Mouse (Mus musculus) myocyte (in vitro differentiated cells): ENCODE results near the gene Cmtm1.

Experiments
- POLR2A ChIP-seq: IDR thresholded peaks from one replicate; pipeline ENCODE4 v1.6.1; 2011; ENCODE audit warnings: low read depth, mild to moderate bottlenecking, control low read depth, moderate library complexity; ENCODE audit not compliant: insufficient read length
- POLR2AphosphoS2 ChIP-seq: IDR thresholded peaks from one replicate; pipeline ENCODE4 v1.6.1; 2011; ENCODE audit warnings: low read depth, control low read depth; ENCODE audit not compliant: insufficient read length
- USF1 ChIP-seq: IDR thresholded peaks from one replicate; pipeline ENCODE4 v1.6.1; 2011; ENCODE audit warnings: low read depth, mild to moderate bottlenecking, control low read depth, moderate library complexity

DNA sequence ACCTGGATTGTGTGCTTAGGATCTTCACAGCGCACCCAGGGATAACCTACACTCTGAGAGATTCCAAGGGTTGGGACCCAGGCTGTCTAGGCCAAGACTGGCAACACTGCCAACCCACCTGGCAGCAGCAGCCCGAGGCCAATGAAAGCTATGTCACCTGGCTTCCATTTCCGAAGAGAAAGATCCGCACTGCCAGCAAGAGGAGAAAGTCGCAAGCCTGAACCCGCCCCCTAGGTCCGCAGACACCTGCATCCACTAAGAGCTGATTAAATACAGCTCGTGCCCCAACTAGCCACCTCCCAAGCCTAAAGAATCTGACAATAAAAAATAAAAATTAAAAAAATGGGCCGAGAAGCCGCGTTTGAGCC, 62.1 kb downstream of the Cmtm1 start:
- TF ChIP-seq POLR2A (no peak), POLR2AphosphoS2 (no peak), USF1 (no peak)
